Mouse (Mus musculus): ENCODE measurements around the gene Gm4181. TPM values are rescaled to one million over a fixed set of nuclear protein-coding genes. Genes with fewer than 3 reads are reported as not detected.
"Not testable (repeated sequence)": the region's sequence is repeated elsewhere in the genome, so short reads cannot be mapped to it uniquely, and the experiment has no call there.

The Gm4181 gene
- total RNA-seq (2015) = not detected in 2 replicates
- not detected in 2 replicates for total RNA-seq (2017)

DNA sequence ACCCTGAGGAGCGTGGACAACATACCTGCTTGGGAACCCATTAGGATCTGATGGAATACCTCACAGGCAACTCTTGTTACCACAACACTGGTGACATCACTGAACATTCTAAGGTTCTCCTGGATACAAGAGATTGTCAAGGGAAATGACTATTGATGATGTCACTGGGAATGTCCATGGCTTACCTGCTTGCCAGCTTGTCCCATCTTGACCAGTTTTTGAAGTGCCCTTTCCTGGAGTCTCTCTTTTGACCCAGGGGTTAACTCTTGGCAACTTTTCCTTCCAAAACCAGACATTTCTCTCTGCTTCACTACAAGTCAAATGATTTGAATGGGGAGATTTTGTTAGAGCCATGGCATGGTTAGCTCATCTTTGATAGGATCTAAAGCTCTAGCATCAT lies at the start of gene Gm4181:
Gene Gm4181, minus strand, starts transcription at position 101 of the 400 bp plus-strand sequence.
- not testable (repeated sequence) for ATAC-seq (replicated peaks; ENCODE audit: poor library complexity)

- no peak for ATAC-seq (replicated peaks; ENCODE audit: poor library complexity)
Measured at GRCm38 (mm10) chr14:51677269-51677668, 41.8 kb upstream of the Gm4181 start.

DNA sequence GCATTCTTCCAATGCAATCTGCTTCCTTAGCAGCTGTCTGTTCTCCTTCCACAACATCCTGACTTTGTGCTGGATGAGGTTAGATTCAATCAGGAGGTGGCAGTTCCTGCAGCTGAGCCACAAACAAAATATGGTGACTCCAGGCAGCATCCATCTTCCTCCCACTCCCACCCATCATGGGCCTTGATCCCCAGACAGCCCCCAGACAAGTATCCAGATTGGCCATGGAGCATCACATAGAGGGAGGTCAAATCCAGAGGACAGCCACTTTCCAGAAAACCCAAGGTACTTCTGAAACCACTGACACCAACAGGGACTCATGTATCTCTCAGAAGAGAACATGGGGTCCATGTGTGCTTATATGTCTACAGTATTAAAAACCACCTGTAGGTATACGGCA lies 3.0 kb downstream of the Gm4181 start:
- ATAC-seq (replicated peaks; ENCODE audit: poor library complexity) = not testable (repeated sequence)

GRCm38 (mm10) chr14:51611210-51611609 lies 24.3 kb downstream of the Gm4181 start, which contains the start of gene Gm17078:
Gm17078 (minus strand) TSS chr14:51611310.
- no peak for ATAC-seq (replicated peaks; ENCODE audit: poor library complexity)

DNA sequence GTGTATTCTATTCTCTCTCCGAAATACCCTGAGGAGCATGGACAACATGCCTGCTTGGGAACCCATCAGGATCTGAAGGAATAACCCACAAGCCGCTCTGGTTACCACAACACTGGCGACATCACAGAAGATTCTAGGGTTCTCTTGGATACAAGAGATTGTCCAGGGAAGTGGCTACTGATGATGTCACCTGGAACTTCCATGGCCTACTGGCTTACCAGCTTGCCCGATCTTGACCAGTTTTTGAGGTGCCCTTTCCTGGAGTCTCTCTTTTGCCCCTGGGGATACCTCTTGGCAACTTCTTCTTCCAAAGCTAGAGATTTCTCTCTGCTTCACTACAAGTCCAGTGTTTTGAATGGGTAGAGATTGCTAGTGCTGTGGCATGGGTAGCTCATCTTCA lies 43.4 kb downstream of the Gm4181 start, which contains the start of gene Gm17174:
Gene Gm17174, minus strand, starts transcription at position 101 of the 400 bp plus-strand sequence.
- not testable (repeated sequence) for ATAC-seq (replicated peaks; ENCODE audit: poor library complexity)

Other genes with a start within 250 kb of the Gm4181 start
- not detected in 2 replicates for gene Vmn2r88, start 224.8 kb downstream of the Gm4181 start, total RNA-seq (2015)
- gene Vmn2r88, start 224.8 kb downstream of the Gm4181 start, total RNA-seq (2017) = not detected in 2 replicates
- gene Vmn2r89, start 183.8 kb downstream of the Gm4181 start, total RNA-seq (2015) = not detected in 2 replicates
- gene Vmn2r89, start 183.8 kb downstream of the Gm4181 start, total RNA-seq (2017) = not detected in 2 replicates
- gene Gm5622, start 82.9 kb downstream of the Gm4181 start, total RNA-seq (2015) = not detected in 2 replicates
- not detected in 2 replicates for gene Gm5622, start 82.9 kb downstream of the Gm4181 start, total RNA-seq (2017)
- gene Gm17175, start 61.6 kb downstream of the Gm4181 start, total RNA-seq (2015) = not detected in 2 replicates
- not detected in 2 replicates for gene Gm17175, start 61.6 kb downstream of the Gm4181 start, total RNA-seq (2017)
- not detected in 2 replicates for gene Gm17174, start 43.5 kb downstream of the Gm4181 start, total RNA-seq (2015)
- not detected in 2 replicates for gene Gm17174, start 43.5 kb downstream of the Gm4181 start, total RNA-seq (2017)
- not detected in 2 replicates for gene Gm17078, start 24.4 kb downstream of the Gm4181 start, total RNA-seq (2015)
- not detected in 2 replicates for gene Gm17078, start 24.4 kb downstream of the Gm4181 start, total RNA-seq (2017)
- gene Gm17079, start 59.8 kb upstream of the Gm4181 start, total RNA-seq (2015) = not detected in 2 replicates
- gene Gm17079, start 59.8 kb upstream of the Gm4181 start, total RNA-seq (2017) = not detected in 2 replicates
- gene Gm5800, start 81.5 kb upstream of the Gm4181 start, total RNA-seq (2015) = not detected in 2 replicates
- gene Gm5800, start 81.5 kb upstream of the Gm4181 start, total RNA-seq (2017) = not detected in 2 replicates
- gene Ang4, start 137.9 kb upstream of the Gm4181 start, total RNA-seq (2015) = not detected in 2 replicates
- gene Ang4, start 137.9 kb upstream of the Gm4181 start, total RNA-seq (2017) = not detected in 2 replicates
- not detected in 2 replicates for gene AY358078, start 164.4 kb upstream of the Gm4181 start, total RNA-seq (2015)
- not detected in 2 replicates for gene AY358078, start 164.4 kb upstream of the Gm4181 start, total RNA-seq (2017)
- 5.8 and 12.8 TPM in 2 replicates for gene Ear6, start 218.0 kb upstream of the Gm4181 start, total RNA-seq (2015)
- 7.5 and 19.0 TPM in 2 replicates for gene Ear6, start 218.0 kb upstream of the Gm4181 start, total RNA-seq (2017)
- gene Mettl17, start 249.2 kb upstream of the Gm4181 start, total RNA-seq (2015) = 6.7 and 10.1 TPM in 2 replicates
- 14.7 and 15.5 TPM in 2 replicates for gene Mettl17, start 249.2 kb upstream of the Gm4181 start, total RNA-seq (2017)